Mouse (Mus musculus): ENCODE measurements around the gene Acer3. TPM values are rescaled to one million over a fixed set of nuclear protein-coding genes. Genes with fewer than 3 reads are reported as not detected.
"Not testable (repeated sequence)": the region's sequence is repeated elsewhere in the genome, so short reads cannot be mapped to it uniquely, and the experiment has no call there.

The Acer3 gene
- polyA plus RNA-seq, 1 experiment from 2014 or later: 20.7 TPM

DNA sequence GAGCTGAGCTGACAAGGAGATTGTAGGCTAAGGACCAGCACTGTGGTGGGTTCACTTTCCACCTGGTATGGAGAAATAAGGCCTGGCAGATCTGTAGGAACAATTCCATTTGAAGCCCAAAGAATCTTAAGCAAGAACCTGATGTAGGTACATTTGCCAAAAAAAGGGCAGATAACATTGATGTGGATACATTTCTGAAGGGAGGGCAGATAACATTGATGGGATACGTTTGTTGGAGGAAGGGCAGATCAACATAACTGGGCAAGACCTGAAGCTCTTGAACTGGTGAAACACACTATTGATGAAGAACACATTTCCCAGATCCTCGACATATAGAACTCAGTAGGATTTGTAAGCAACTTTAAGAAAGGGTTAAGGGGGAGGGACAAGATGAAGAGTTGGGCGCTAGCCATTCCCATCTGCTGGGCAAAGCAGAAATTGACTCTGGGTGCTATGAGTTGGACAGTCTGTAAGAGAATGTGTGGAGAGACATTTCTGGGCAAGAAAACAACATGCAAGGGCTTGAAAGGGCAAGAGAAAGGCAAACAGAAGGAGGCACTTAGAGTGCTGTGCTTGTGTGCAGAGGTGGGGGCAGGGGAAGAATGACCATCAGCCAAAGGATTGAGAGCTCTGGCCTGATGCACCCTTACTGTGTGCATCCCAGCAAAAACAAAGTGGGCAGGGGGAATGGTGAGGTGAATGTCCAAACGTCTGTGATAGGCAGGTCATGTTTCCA lies 8.7 kb downstream of the Acer3 start:
- no peaks in the 10 kb centered on the region for H3K9me3 ChIP-seq
- ATAC-seq (ENCODE audit: low read depth): no peak
- 70% methylated on average over 4 of the region's 4 CpGs for WGBS

GRCm38 (mm10) chr7:98310266-98310665 lies 10.7 kb downstream of the Acer3 start:
- H3K4me1 ChIP-seq (replicated peaks): peaks cover 18% of the 10 kb centered on the region
- ATAC-seq (ENCODE audit: low read depth): no peak
- no peak overlapping the region for H3K4me2 ChIP-seq
- H3K9ac ChIP-seq: no peak overlapping the region
- H3K4me3 ChIP-seq: no peak overlapping the region
- 60% methylated on average over 6 of the region's 6 CpGs for WGBS
- no peaks in the 10 kb centered on the region for H3K27me3 ChIP-seq
- no peaks in the 10 kb centered on the region for H3K9me3 ChIP-seq
- no peaks in the 10 kb centered on the region for H3K36me3 ChIP-seq
- no peak overlapping the region for H3K27ac ChIP-seq (replicated peaks)

More for the DNA sequence above, 8.7 kb downstream of the Acer3 start:
- H3K4me3 ChIP-seq: no peak overlapping the region
- no peaks in the 10 kb centered on the region for H3K36me3 ChIP-seq
- no peak overlapping the region for H3K27ac ChIP-seq (replicated peaks)
- no peaks in the 10 kb centered on the region for H3K27me3 ChIP-seq
- no peak overlapping the region for H3K4me2 ChIP-seq
- no peak overlapping the region for H3K9ac ChIP-seq
- peaks cover 18% of the 10 kb centered on the region for H3K4me1 ChIP-seq (replicated peaks)

DNA sequence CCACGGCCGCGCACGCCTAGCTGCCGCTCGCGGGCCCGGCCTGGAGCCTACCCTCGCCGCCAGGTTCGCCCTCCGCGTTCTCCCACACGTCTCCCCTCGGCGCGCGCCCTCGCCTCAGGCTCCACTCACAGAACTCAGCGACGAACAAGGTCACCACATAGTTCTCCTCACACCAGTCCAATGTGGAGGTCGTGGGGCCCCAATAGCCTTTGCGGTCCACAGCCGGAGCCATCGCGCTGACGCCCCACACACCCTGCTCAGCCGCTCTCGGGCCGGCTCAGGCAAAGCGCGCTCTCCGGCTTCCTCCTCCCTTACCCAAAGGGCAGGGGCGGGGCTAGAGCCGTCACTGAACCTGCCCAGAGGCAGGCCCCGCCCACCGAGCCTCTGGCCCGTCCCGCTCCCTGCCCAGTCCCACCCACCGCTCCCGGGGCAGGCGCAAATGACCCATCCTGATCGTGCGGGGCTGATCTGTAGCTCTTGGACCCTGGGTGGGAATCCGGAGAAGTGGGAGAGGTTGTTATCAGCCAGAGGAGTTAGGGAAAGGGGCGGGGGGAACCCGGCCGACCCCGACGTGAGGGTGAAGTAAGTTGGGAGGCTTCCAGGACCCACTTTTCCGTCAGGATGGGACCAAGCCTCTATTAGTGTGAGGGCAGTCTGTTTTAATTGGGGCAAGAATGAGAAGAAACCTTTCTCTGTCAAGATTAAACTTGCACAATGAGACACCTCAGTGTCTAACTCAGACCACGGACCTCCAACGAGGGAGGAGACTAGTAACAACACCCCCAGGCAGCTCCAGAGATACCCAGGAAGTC lies 11.6 kb downstream of the Acer3 start:
- 1% methylated on average over 53 of the region's 53 CpGs for WGBS
- peak overlapping the region; percentile 86 for H3K4me2 ChIP-seq
- H3K27me3 ChIP-seq: no peaks in the 10 kb centered on the region
- peaks cover 18% of the 10 kb centered on the region for H3K4me1 ChIP-seq (replicated peaks)
- H3K4me3 ChIP-seq: peak overlapping the region; percentile 77
- peak overlapping the region; percentile 90 for H3K9ac ChIP-seq
- ATAC-seq (ENCODE audit: low read depth): peak; percentile 99
- peak overlapping the region; percentile 70 for H3K27ac ChIP-seq (replicated peaks)
- H3K36me3 ChIP-seq: no peaks in the 10 kb centered on the region
- H3K9me3 ChIP-seq: no peaks in the 10 kb centered on the region

DNA sequence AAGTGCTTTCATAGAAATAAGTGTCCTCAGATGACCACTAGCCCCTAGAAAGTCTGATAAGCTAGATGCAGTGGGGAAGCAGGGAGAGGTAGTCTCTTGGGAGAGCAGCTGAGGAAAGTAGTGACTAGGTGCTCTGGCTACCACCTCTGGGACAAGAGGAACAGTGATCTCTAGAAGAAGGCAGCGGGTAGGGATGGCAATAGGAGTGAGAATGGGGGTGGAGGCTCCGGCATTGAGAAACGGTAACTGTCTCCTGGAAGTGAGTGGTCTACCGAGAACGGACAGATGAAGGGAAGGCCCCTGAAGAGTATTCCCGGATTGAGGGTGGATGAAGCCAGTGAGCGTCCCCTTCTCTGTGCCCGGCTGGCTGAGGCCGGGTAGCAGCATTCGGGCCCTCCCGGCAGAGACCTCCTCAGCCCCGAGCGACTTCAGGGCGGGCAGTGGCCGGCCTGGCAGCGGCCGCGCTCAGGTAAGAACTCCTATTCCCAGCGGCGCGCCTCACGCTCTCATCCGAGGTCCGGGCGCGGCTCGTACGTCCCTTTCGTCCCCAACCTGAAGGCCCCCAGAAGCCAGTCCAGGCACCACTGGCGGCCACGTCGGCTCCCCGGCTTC lies 12.3 kb downstream of the Acer3 start:
- H3K27ac ChIP-seq (replicated peaks): peak overlapping the region; percentile 70
- peak; percentile 74; the same call in 1 of the 2 replicates for ATAC-seq (ENCODE audit: low read depth)
- no peaks in the 10 kb centered on the region for H3K9me3 ChIP-seq
- H3K4me2 ChIP-seq: peak overlapping the region; percentile 86
- H3K36me3 ChIP-seq: no peaks in the 10 kb centered on the region
- H3K9ac ChIP-seq: peak overlapping the region; percentile 90
- peak overlapping the region; percentile 77 for H3K4me3 ChIP-seq
- 0% methylated on average over 28 of the region's 33 CpGs for WGBS
- H3K27me3 ChIP-seq: no peaks in the 10 kb centered on the region
- H3K4me1 ChIP-seq (replicated peaks): peaks cover 18% of the 10 kb centered on the region

DNA sequence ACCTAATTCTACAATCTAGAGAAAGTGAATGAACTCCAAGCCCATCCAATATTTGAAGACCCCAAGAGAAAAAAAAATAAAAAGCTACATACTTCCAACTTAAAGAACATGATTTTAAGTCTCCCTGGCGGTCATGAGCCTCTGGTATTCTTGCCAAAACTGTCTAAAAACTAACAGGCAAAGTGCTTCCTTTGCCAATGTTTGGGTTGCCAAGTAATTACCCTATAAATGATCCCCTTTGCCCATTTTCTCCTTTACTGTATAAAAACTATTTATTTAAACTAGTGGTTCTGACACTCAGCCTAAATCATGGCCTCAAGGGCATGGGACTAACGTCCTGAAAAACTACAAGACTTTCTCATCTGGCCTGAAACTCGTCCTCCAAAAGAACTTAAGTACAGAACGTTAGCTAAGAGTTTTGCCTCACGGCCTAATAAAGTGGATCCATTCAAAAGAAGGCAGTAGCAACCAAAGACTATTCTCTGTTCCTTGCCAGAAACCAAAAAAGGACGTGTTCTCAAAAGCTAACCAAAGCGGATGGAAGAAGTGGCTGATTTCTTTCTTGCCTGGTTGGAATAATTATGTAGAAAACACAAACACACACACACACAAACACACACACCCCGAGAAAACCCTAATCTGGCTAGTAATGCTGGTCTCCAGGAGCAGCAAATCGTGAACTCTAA lies 12.9 kb downstream of the Acer3 start:
- H3K27ac ChIP-seq (replicated peaks): no peak overlapping the region
- H3K9ac ChIP-seq: peak overlapping the region; percentile 90
- H3K9me3 ChIP-seq: no peaks in the 10 kb centered on the region
- WGBS: 34% methylated on average over 9 of the region's 9 CpGs
- no peaks in the 10 kb centered on the region for H3K36me3 ChIP-seq
- H3K27me3 ChIP-seq: no peaks in the 10 kb centered on the region
- no peak for ATAC-seq (ENCODE audit: low read depth)
- peaks cover 18% of the 10 kb centered on the region for H3K4me1 ChIP-seq (replicated peaks)
- H3K4me2 ChIP-seq: peak overlapping the region; percentile 86
- peak overlapping the region; percentile 77 for H3K4me3 ChIP-seq

DNA sequence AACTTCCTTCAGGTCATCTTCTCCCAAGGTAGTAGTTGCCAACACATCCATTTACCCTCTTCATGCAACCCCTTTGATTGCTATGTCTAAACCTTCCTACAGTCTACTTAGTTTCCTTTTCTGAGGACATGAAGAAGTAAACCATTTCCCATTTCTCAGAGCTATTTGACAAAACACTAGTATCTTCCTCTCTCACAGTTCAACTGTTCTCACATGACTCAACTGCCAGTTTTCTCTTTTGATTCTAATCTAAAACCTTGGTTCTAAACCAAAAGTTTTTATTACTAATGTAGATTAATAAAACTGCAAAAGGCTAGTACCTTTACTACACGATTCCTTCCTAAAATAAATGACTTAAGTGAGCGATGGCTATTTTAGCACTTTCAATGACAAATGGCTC lies 13.6 kb downstream of the Acer3 start:
- Histone ChIP-seq H3K27ac (replicated peaks) (no peak overlapping the region), H3K4me1 (replicated peaks) (peaks cover 18% of the 10 kb centered on the region), H3K4me2 (peak overlapping the region; percentile 86), H3K27me3 (no peaks in the 10 kb centered on the region), H3K36me3 (no peaks in the 10 kb centered on the region), H3K9ac (no peak overlapping the region), H3K9me3 (no peaks in the 10 kb centered on the region), H3K4me3 (0 out of 2 replicates have a peak overlapping the region, but pooled peaks have one; percentile 77)
- no peak for ATAC-seq (ENCODE audit: low read depth)
- 93% methylated on average over 2 of the region's 2 CpGs for WGBS

- no peak overlapping the region for H3K9ac ChIP-seq
- H3K4me2 ChIP-seq: no peak overlapping the region
- H3K9me3 ChIP-seq: no peaks in the 10 kb centered on the region
- no peaks in the 10 kb centered on the region for H3K36me3 ChIP-seq
- ATAC-seq (ENCODE audit: low read depth): no peak
- no peaks in the 10 kb centered on the region for H3K4me1 ChIP-seq (replicated peaks)
- no peaks in the 10 kb centered on the region for H3K27me3 ChIP-seq
- H3K4me3 ChIP-seq: no peak overlapping the region
- H3K27ac ChIP-seq (replicated peaks): no peak overlapping the region
- 98% methylated on average over 1 of the region's 1 CpGs for WGBS
Observed at GRCm38 (mm10) chr7:98292901-98293300, 28.1 kb downstream of the Acer3 start.

DNA sequence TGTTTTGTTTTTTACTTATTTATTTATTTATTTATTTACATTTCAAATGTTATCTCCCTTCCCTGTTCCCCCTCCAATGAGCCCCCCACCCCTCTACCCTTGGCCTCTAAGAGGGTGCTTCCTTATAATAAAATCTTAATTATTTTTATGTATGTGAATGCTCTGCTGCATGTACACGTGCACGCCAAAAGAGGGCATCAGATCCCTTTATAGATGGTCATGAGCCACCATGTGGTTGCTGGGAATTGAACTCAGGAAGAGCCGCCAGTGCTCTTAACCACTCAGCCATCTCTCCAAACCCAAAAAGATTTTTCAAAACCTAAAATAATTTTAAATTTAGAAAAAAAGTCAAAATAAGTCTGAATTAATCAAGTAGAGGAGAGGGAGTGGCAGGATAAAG lies 31.4 kb downstream of the Acer3 start:
- Histone ChIP-seq H3K9me3 (no peaks in the 10 kb centered on the region), H3K36me3 (no peaks in the 10 kb centered on the region), H3K4me3 (no peak overlapping the region), H3K27ac (replicated peaks) (no peak overlapping the region), H3K4me2 (no peak overlapping the region), H3K4me1 (replicated peaks) (no peaks in the 10 kb centered on the region), H3K9ac (no peak overlapping the region), H3K27me3 (no peaks in the 10 kb centered on the region)
- ATAC-seq (ENCODE audit: low read depth): no peak
- 45% methylated on average over 3 of the region's 3 CpGs for WGBS

- Histone ChIP-seq H3K9me3 (0 out of 2 replicates have a peak, but pooled peaks cover 3% of the 10 kb centered on the region), H3K27me3 (no peaks in the 10 kb centered on the region), H3K4me1 (replicated peaks) (no peaks in the 10 kb centered on the region), H3K4me3 (no peak overlapping the region), H3K27ac (replicated peaks) (no peak overlapping the region), H3K9ac (no peak overlapping the region), H3K4me2 (no peak overlapping the region), H3K36me3 (no peaks in the 10 kb centered on the region)
- no peak for ATAC-seq (ENCODE audit: low read depth)
Observed at GRCm38 (mm10) chr7:98276263-98276662, 44.7 kb downstream of the Acer3 start.

DNA sequence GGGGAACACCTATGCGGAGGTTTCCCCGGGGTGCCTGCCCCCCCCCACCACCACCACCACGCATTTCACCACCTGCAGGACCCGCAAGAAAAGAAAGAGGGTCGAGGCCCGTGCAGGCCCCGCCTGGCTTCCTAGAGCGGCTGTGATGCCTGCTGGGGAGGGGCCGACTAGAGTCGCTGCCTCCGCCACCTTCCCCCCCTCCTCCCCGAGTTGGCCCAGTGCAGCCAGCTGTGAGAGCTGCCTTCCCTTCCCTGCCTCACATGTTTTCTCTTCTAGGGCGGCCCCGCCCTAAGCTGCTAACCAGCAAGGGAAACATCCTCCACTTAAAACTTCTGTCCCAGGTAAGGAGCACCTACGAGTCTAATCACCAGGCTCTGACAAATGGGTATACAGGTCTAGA lies 52.8 kb downstream of the Acer3 start:
- not testable (repeated sequence) for H3K9me3 ChIP-seq; H3K4me3 ChIP-seq; H3K36me3 ChIP-seq; H3K27me3 ChIP-seq; H3K27ac ChIP-seq (replicated peaks); H3K9ac ChIP-seq; ATAC-seq (ENCODE audit: low read depth); H3K4me1 ChIP-seq (replicated peaks)
- peak overlapping the region; percentile 33; the same call in 1 of the 2 replicates for H3K4me2 ChIP-seq
- 48% methylated on average over 11 of the region's 15 CpGs for WGBS

DNA sequence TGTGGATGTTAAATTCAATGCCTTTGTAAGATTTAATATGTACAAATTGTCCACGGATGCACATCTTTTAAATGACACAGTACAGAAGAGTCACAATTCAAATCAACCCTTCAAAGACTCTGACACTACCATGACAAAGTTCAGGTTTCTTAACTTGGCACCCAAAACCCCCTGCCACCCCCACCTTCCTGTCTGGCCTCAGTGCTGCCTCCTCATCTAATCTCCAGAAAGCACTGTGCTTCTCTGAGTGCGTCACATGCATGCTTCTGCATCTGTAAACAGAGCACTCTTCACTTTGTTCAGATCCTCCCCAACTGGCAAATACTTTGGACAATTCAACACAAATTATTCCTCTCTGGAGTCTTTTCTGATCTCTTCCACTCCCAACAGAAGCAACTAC lies 68.5 kb downstream of the Acer3 start:
- no peaks in the 10 kb centered on the region for H3K4me1 ChIP-seq (replicated peaks)
- no peak overlapping the region for H3K4me3 ChIP-seq
- no peak for ATAC-seq (ENCODE audit: low read depth)
- no peaks in the 10 kb centered on the region for H3K27me3 ChIP-seq
- no peaks in the 10 kb centered on the region for H3K36me3 ChIP-seq
- no peak overlapping the region for H3K9ac ChIP-seq
- no peaks in the 10 kb centered on the region for H3K9me3 ChIP-seq
- H3K27ac ChIP-seq (replicated peaks): no peak overlapping the region
- 94% methylated on average over 2 of the region's 2 CpGs for WGBS
- H3K4me2 ChIP-seq: no peak overlapping the region

All from neural tube, embryonic 13.5 days (tissue).